Mouse (Mus musculus) hindbrain, embryonic 13.5 days (tissue): ENCODE results near the gene Csrnp3. TPM values are rescaled to one million over a fixed set of nuclear protein-coding genes. Genes with fewer than 3 reads are reported as not detected.

ENCODE experiments used
- ATAC-seq: fragments of 200-750 bp; cut with Nextera tagmentation; 2 replicates; pipeline ENCODE4 v1.8.0; 2017; ENCODE audit warnings: moderate TSS enrichment; ENCODE audit not compliant: low FRiP score
- H3K27ac ChIP-seq: fragments of 300-500 bp; sonication (generic); 2 replicates; pipeline ENCODE4 v1.5.1; 2015; ENCODE audit warnings: inconsistent platforms, mild to moderate bottlenecking, moderate library complexity
- H3K27me3 ChIP-seq: fragments of 300-500 bp; sonication (generic); 2 replicates; pipeline ENCODE4 v1.6.1; 2015; ENCODE audit warnings: mild to moderate bottlenecking, inconsistent platforms
- H3K36me3 ChIP-seq: fragments of 300-500 bp; sonication (generic); 2 replicates; pipeline ENCODE4 v1.6.1; 2015; ENCODE audit warnings: mild to moderate bottlenecking, inconsistent platforms
- H3K4me1 ChIP-seq: fragments of 300-500 bp; sonication (generic); replicated peaks from 2 replicates; pipeline ENCODE4 v1.6.1; 2015; ENCODE audit warnings: inconsistent platforms
- H3K4me2 ChIP-seq: fragments of 300-500 bp; sonication (generic); 2 replicates; pipeline ENCODE4 v1.6.1; 2015; ENCODE audit warnings: inconsistent platforms, mild to moderate bottlenecking, moderate library complexity
- H3K4me3 ChIP-seq: fragments of 300-500 bp; sonication (generic); 2 replicates; pipeline ENCODE4 v1.5.1; 2015; ENCODE audit warnings: mild to moderate bottlenecking, inconsistent platforms
- H3K9ac ChIP-seq: fragments of 300-500 bp; sonication (generic); 2 replicates; pipeline ENCODE4 v1.6.1; 2015; ENCODE audit warnings: mild to moderate bottlenecking, inconsistent platforms
- H3K9me3 ChIP-seq: fragments of 300-500 bp; sonication (generic); 2 replicates; pipeline ENCODE4 v1.6.1; 2016; ENCODE audit warnings: inconsistent platforms
- WGBS: fragments of 180-500 bp; shearing (Covaris S2); methylation state at CpG from one replicate; pipeline ENCODE4 v1.1.7; 2015; 5-methylcytosine and 5-hydroxymethylcytosine counted together
- polyA plus RNA-seq: library from polyadenylated mRNA; unstranded; fragments of >200 nt; fragmentation: Nextera tagmentation; extraction: Ambion mirVana; gene quantifications from 2 replicates; pipeline ENCODE4 v1.2.1, GENCODE M21; 2015

The Csrnp3 gene
- polyA plus RNA-seq, 1 experiment from 2014 or later = 58.0 TPM

- 30% methylated on average over 11 of the region's 11 CpGs for WGBS
- peak; percentile 86 for ATAC-seq
- H3K36me3 ChIP-seq = no peaks in the 10 kb centered on the region
- peak overlapping the region; percentile 42 for H3K4me3 ChIP-seq
- peak overlapping the region; percentile 64 for H3K9ac ChIP-seq
- no peaks in the 10 kb centered on the region for H3K9me3 ChIP-seq
- H3K27ac ChIP-seq = peak overlapping the region; percentile 92
- H3K4me1 ChIP-seq = peaks cover 20% of the 10 kb centered on the region
- no peaks in the 10 kb centered on the region for H3K27me3 ChIP-seq
- H3K4me2 ChIP-seq = peak overlapping the region; percentile 46
Observed at GRCm38 (mm10) chr2:65929927-65930326, 84.4 kb downstream of the Csrnp3 start.

GRCm38 (mm10) chr2:65931313-65931712, 85.7 kb downstream of the Csrnp3 start:
- Histone ChIP-seq H3K9me3 (no peaks in the 10 kb centered on the region), H3K4me2 (peak overlapping the region; percentile 63), H3K4me3 (peak overlapping the region; percentile 48), H3K36me3 (no peaks in the 10 kb centered on the region), H3K27ac (peak overlapping the region; percentile 95), H3K9ac (peak overlapping the region; percentile 79), H3K4me1 (peaks cover 19% of the 10 kb centered on the region), H3K27me3 (no peaks in the 10 kb centered on the region)
- WGBS = 20% methylated on average over 7 of the region's 7 CpGs
- no peak for ATAC-seq

GRCm38 (mm10) chr2:65931841-65932311, 86.3 kb downstream of the Csrnp3 start:
- WGBS = under 1% methylated on average over 11 of the region's 11 CpGs
- Histone ChIP-seq H3K27ac (peak overlapping the region; percentile 95), H3K9me3 (no peaks in the 10 kb centered on the region), H3K4me2 (peak overlapping the region; percentile 63), H3K9ac (peak overlapping the region; percentile 79), H3K27me3 (no peaks in the 10 kb centered on the region), H3K4me3 (peak overlapping the region; percentile 48), H3K36me3 (no peaks in the 10 kb centered on the region), H3K4me1 (peaks cover 19% of the 10 kb centered on the region)
- peak; percentile 91 for ATAC-seq

- peaks cover 35% of the 10 kb centered on the region for H3K4me1 ChIP-seq
- H3K4me3 ChIP-seq = peak overlapping the region; percentile 10
- H3K36me3 ChIP-seq = no peaks in the 10 kb centered on the region
- WGBS = 24% methylated on average over 2 of the region's 2 CpGs
- H3K27ac ChIP-seq = 0 out of 2 replicates have a peak overlapping the region, but pooled peaks have one; percentile 23
- H3K4me2 ChIP-seq = peak overlapping the region; percentile 48
- no peak for ATAC-seq
- no peaks in the 10 kb centered on the region for H3K27me3 ChIP-seq
- H3K9ac ChIP-seq = no peak overlapping the region
- no peaks in the 10 kb centered on the region for H3K9me3 ChIP-seq
Observed at GRCm38 (mm10) chr2:65934099-65934498, 88.5 kb downstream of the Csrnp3 start.

GRCm38 (mm10) chr2:65938900-65939299, 93.3 kb downstream of the Csrnp3 start:
- ATAC-seq = no peak
- Histone ChIP-seq H3K4me1 (peaks cover 44% of the 10 kb centered on the region), H3K36me3 (no peaks in the 10 kb centered on the region), H3K4me3 (no peak overlapping the region), H3K27ac (no peak overlapping the region), H3K9ac (no peak overlapping the region), H3K27me3 (no peaks in the 10 kb centered on the region), H3K9me3 (no peaks in the 10 kb centered on the region), H3K4me2 (no peak overlapping the region)
- WGBS = 21% methylated on average over 3 of the region's 3 CpGs

GRCm38 (mm10) chr2:65940351-65940750, 94.8 kb downstream of the Csrnp3 start:
- H3K4me3 ChIP-seq = no peak overlapping the region
- H3K9ac ChIP-seq = no peak overlapping the region
- H3K9me3 ChIP-seq = no peaks in the 10 kb centered on the region
- H3K4me1 ChIP-seq = peaks cover 35% of the 10 kb centered on the region
- H3K4me2 ChIP-seq = no peak overlapping the region
- no peaks in the 10 kb centered on the region for H3K27me3 ChIP-seq
- no peak overlapping the region for H3K27ac ChIP-seq
- WGBS = 79% methylated on average over 5 of the region's 5 CpGs
- H3K36me3 ChIP-seq = no peaks in the 10 kb centered on the region
- ATAC-seq = no peak

GRCm38 (mm10) chr2:65942346-65942745, 96.8 kb downstream of the Csrnp3 start:
- H3K4me2 ChIP-seq = no peak overlapping the region
- H3K9me3 ChIP-seq = no peaks in the 10 kb centered on the region
- H3K9ac ChIP-seq = no peak overlapping the region
- H3K4me1 ChIP-seq = peaks cover 28% of the 10 kb centered on the region
- no peak for ATAC-seq
- 86% methylated on average over 4 of the region's 4 CpGs for WGBS
- H3K27ac ChIP-seq = no peak overlapping the region
- H3K27me3 ChIP-seq = no peaks in the 10 kb centered on the region
- H3K36me3 ChIP-seq = no peaks in the 10 kb centered on the region
- H3K4me3 ChIP-seq = no peak overlapping the region

GRCm38 (mm10) chr2:65948808-65949207, 103.2 kb downstream of the Csrnp3 start:
- no peak overlapping the region for H3K4me2 ChIP-seq

GRCm38 (mm10) chr2:65953726-65954340, 108.3 kb downstream of the Csrnp3 start:
- Histone ChIP-seq H3K4me3 (peak overlapping the region; percentile 12), H3K36me3 (peaks cover 14% of the 10 kb centered on the region)
- 43% methylated on average over 17 of the region's 17 CpGs for WGBS

More at GRCm38 (mm10) chr2:65948808-65949207, 103.2 kb downstream of the Csrnp3 start:
- Histone ChIP-seq H3K27ac (peak overlapping the region; percentile 8; the same call in 1 of the 2 replicates), H3K9ac (no peak overlapping the region), H3K4me3 (no peak overlapping the region), H3K9me3 (0 out of 2 replicates have a peak, but pooled peaks cover 2% of the 10 kb centered on the region), H3K36me3 (peaks cover 16% of the 10 kb centered on the region), H3K4me1 (peaks cover 15% of the 10 kb centered on the region), H3K27me3 (no peaks in the 10 kb centered on the region)
- 82% methylated on average over 16 of the region's 16 CpGs for WGBS
- ATAC-seq = no peak

GRCm38 (mm10) chr2:65955804-65956203, 110.2 kb downstream of the Csrnp3 start:
- Histone ChIP-seq H3K9me3 (no peaks in the 10 kb centered on the region), H3K9ac (no peak overlapping the region; the same call in 1 of the 2 replicates), H3K4me1 (peaks cover 48% of the 10 kb centered on the region), H3K36me3 (no peaks in the 10 kb centered on the region), H3K27ac (peak overlapping the region; percentile 77), H3K4me2 (no peak overlapping the region), H3K27me3 (no peaks in the 10 kb centered on the region), H3K4me3 (no peak overlapping the region)
- WGBS = 88% methylated on average over 1 of the region's 1 CpGs
- no peak for ATAC-seq

More at GRCm38 (mm10) chr2:65953726-65954340, 108.3 kb downstream of the Csrnp3 start:
- H3K4me1 ChIP-seq = peaks cover 43% of the 10 kb centered on the region
- peak overlapping the region; percentile 41 for H3K4me2 ChIP-seq
- no peaks in the 10 kb centered on the region for H3K27me3 ChIP-seq
- peak; percentile 50; the same call in 1 of the 2 replicates for ATAC-seq
- no peaks in the 10 kb centered on the region for H3K9me3 ChIP-seq
- peak overlapping the region; percentile 59 for H3K9ac ChIP-seq
- peak overlapping the region; percentile 91 for H3K27ac ChIP-seq

GRCm38 (mm10) chr2:65956727-65957126, 111.2 kb downstream of the Csrnp3 start:
- H3K9ac ChIP-seq = no peak overlapping the region

GRCm38 (mm10) chr2:65963420-65963819, 117.9 kb downstream of the Csrnp3 start:
- H3K27me3 ChIP-seq = no peaks in the 10 kb centered on the region
- no peaks in the 10 kb centered on the region for H3K9me3 ChIP-seq
- H3K36me3 ChIP-seq = no peaks in the 10 kb centered on the region
- no peak for ATAC-seq
- peaks cover 5% of the 10 kb centered on the region; the same call in 1 of the 2 replicates for H3K4me1 ChIP-seq
- no peak overlapping the region for H3K4me2 ChIP-seq
- 72% methylated on average over 4 of the region's 4 CpGs for WGBS
- H3K4me3 ChIP-seq = no peak overlapping the region
- H3K27ac ChIP-seq = no peak overlapping the region
- H3K9ac ChIP-seq = no peak overlapping the region

More at GRCm38 (mm10) chr2:65956727-65957126, 111.2 kb downstream of the Csrnp3 start:
- peak; percentile 67 for ATAC-seq
- Histone ChIP-seq H3K4me3 (no peak overlapping the region), H3K27ac (peak overlapping the region; percentile 82), H3K27me3 (no peaks in the 10 kb centered on the region), H3K9me3 (no peaks in the 10 kb centered on the region), H3K4me2 (0 out of 2 replicates have a peak overlapping the region, but pooled peaks have one; percentile 21), H3K36me3 (no peaks in the 10 kb centered on the region), H3K4me1 (peaks cover 48% of the 10 kb centered on the region)
- 39% methylated on average over 9 of the region's 9 CpGs for WGBS
